Mouse (Mus musculus): ENCODE results near the gene Tnxb.

DNA sequence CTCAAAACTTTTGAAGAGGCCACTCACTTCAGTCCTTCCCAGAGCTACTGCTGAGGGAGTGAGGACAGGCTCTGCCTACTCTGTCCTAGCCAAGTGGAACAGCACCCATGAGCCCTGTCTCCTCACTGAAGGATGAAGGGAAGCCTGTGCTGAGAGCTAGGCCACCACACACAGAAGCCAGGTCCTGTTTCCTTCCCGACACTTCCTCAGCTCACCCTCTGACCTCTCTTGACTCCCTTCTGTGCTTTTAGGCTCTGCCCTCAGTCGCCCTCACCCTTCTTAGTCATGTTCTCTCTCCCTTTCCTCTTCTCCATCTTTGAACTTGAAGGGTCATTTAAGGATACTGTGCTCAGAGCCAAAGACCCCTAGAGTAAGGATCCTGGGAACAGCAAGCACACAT, 13.1 kb upstream of the Tnxb start:
- TF ChIP-seq CTCF (IDR thresholded peaks at IDR 0.05; ENCODE audit: control insufficient read depth, insufficient read depth, insufficient replicate concordance, low read depth, low read length): no peak
- TF ChIP-seq POLR2A (IDR thresholded peaks at IDR 0.05; ENCODE audit: control insufficient read depth, low read depth, low read length): no peak

Data from testis, adult 2 months (tissue).